Mouse (Mus musculus): ENCODE measurements around the gene Gm28042.

The Gm28042 gene

GRCm38 (mm10) chr2:120060651-120061050 lies 33.4 kb downstream of the Gm28042 start:
- no peak for DNase-seq

DNA sequence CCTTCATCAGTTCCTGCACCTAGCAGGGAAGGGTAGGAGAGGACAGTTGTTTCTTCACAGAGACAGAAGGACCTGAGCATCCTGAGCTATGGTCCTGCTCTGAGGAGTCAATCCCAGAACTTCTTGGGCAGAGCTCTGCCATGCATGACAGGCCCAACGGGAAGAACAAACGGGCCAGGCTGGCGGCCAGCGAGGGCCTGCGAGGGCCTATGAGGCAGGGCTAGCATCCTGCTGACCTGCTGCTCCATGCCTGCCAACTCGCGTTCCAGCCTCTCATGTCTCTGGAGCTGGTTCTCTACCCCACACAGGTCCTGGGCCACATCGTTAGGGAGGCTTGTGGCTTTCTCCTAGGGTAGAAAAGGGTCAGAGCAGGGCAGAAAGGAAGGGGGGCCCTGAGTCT lies 35.0 kb downstream of the Gm28042 start:
- DNase-seq = no peak

DNA sequence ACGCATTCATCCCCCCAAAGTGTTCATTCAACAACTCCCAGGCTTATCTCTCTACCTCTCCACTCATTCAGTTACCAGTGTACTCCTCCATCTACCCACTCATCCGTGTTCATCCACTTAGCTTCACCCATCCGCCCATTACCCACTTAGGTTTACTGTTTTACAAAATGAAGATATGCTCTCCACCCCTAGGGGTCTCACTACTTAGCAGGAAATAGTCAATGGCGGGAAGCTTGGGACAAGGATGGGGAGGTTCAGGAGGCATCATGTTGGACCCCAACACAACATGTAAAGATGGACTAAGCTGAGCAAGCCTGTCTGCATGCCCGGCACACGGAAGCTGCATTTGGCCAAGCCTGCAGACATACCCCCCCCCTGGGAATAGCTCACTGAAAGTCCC lies 37.3 kb downstream of the Gm28042 start:
- no peak for DNase-seq

GRCm38 (mm10) chr2:120065243-120065642 lies 38.0 kb downstream of the Gm28042 start:
- no peak for DNase-seq

GRCm38 (mm10) chr2:120066224-120066623 lies 38.9 kb downstream of the Gm28042 start:
- DNase-seq = no peak

DNA sequence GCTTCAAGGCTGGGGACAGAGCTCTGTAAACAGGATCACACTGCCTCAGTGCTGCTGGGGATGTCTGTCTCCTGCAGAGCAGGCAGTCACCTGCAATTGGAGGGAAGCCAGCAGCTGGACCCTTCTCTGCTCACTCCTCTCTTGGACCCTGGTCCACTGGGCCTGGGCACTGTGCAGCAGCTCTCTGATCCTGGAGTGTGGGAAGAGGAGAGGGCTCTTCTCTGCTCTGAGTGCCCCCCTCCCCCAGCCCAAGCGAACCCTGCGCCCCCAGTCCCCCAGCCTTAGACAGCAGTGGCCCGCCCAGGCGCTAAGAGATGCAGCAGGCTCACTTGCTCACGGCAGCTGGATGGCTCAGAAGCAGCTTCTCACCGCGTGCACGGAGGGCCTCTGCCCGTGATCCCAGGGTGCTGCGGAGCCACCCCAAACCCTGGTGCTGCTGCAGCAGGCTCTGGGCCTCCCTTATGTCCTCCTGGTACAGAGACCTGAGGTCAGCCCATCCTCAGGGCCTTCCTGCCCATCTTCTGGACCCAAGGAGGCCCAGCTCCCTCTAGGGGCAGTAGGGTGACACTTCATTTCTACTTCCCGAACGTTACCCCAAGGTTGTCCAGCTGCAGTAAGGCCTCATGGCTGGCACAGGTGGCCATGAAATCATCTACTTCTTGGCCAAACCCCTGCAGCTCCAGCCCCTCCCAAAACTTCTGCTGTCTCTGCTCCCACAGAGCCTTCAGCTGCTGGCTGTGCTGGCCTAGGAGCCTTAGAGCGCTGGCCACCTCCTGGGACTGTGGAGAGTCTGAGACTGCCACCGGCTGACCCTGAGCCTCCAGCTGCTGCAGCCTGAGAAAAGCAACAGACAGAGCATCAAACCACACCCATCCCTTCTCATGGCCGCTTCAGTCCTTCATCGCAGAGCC lies 41.5 kb downstream of the Gm28042 start:
- DNase-seq = no peak

- no peak for DNase-seq
Measured at GRCm38 (mm10) chr2:120069466-120069990, 42.2 kb downstream of the Gm28042 start.

DNA sequence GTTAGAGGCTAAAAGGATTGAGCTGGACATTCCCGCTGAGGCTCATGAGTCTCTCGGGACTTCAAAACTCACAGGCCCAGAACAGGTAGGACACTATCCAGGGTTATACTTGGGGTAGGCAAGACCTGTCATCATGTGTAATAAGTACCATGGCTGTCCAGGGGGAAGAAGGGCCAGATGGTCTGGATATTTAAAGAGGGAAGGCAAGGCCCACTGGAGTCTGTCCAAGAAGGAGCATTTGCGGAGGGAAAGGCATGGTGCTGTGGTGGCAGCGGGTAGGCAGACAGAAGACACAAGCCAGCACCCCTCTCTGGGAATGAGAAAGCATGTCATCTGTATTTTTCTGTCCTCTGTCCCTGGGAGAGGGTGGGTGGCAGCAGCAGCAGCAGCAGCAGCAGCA lies 46.8 kb downstream of the Gm28042 start:
- DNase-seq = no peak

DNA sequence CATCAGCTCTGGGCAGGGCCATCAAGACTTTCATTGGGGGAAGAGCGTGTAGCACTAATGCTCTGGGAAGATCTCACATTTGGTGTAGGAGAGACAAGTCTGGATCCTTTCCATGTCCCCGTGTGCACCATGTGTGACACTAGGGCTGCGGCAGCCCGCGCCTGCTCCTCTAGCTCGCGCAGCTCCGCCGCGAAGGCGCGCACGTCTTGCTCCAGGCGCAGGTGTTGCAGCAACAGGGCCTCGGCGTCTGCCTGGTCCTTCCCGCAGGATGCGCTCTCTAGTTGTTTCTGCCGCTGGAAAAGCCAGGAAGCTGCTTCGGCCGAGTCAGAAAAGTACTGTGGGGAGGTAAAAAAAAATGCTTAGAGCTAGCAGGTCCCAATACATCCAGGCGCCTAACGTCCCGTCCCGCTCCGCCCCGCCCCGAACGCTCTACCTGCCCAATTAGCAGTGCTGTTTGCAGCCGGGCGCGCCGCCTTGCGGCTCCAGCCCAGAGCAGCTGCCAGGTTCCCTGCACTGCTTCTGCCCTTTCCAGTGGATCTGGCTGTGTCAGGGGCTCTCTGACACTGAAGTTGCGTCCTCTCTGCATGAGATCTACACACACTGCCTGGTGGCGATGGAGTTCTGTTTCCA lies 48.9 kb downstream of the Gm28042 start:
- no peak for DNase-seq

DNA sequence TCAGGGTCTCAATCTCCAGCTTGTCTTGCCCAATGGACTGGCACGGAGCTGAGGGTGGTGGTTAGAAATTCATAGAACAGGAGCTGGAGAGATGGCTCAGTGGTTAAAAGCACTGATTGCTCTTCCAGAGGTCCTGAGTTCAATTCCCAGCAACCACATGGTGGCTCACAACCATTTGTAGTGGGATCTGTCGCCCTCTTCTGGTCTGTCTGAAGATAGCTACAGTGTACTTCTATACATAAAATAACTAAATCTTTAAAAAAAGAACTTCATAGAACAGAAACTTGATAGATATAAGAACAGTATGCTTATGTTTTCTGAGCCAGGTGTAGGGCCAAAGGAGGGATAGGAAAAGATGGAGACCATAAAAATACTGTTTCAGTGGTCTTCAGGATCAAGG lies 55.1 kb downstream of the Gm28042 start:
- no peak for DNase-seq

GRCm38 (mm10) chr2:120084593-120085361 lies 57.5 kb downstream of the Gm28042 start:
- peak; percentile 98 for DNase-seq

- DNase-seq = no peak
Measured at GRCm38 (mm10) chr2:120086038-120086437, 58.7 kb downstream of the Gm28042 start.

- DNase-seq = peak; percentile 71
Measured at GRCm38 (mm10) chr2:120087391-120087790, 60.1 kb downstream of the Gm28042 start.

- DNase-seq = peak; percentile 69
Measured at GRCm38 (mm10) chr2:120087897-120088296, 60.6 kb downstream of the Gm28042 start.

GRCm38 (mm10) chr2:120090979-120091378 lies 63.7 kb downstream of the Gm28042 start:
- DNase-seq = peak; percentile 93

All from heart, adult 11 months (tissue).